Mouse (Mus musculus): ENCODE measurements around the gene Ascc1. TPM values are rescaled to one million over a fixed set of nuclear protein-coding genes. Genes with fewer than 3 reads are reported as not detected.
"Not testable (repeated sequence)": the region's sequence is repeated elsewhere in the genome, so short reads cannot be mapped to it uniquely, and the experiment has no call there.

Ascc1 gene
- total and polyA plus RNA-seq, 2 experiments from 2014 or later, result 13.5 to 50.1 TPM

- peaks cover 42% of the 10 kb centered on the region for H3K36me3 ChIP-seq (ENCODE audit: insufficient read depth, low read length)
- DNase-seq (ENCODE audit: low spot score) (no peak), ATAC-seq (ENCODE audit: low FRiP score) (no peak)
- H3K4me1 ChIP-seq (ENCODE audit: insufficient read depth, low read length), result no peaks in the 10 kb centered on the region
- no peak overlapping the region for H3K4me2 ChIP-seq (ENCODE audit: low read depth, low read length, poor library complexity, severe bottlenecking)
- TF ChIP-seq CTCF (IDR thresholded peaks at IDR 0.05), result no peak
- no peak overlapping the region for H3K9ac ChIP-seq (replicated peaks; ENCODE audit: low read length, poor library complexity, severe bottlenecking)
- H3K27ac ChIP-seq (ENCODE audit: low read depth, low read length), result no peak overlapping the region
- no peaks in the 10 kb centered on the region for H3K9me3 ChIP-seq (ENCODE audit: low read length)
- 95% methylated on average over 9 of the region's 9 CpGs for WGBS
- H3K4me3 ChIP-seq (ENCODE audit: low read depth, low read length), result no peak overlapping the region
- no peaks in the 10 kb centered on the region for H3K27me3 ChIP-seq (ENCODE audit: insufficient read depth, low read length)
Measured at GRCm38 (mm10) chr10:59990393-59990792, 12.2 kb upstream of the Ascc1 start.

- no peak for ATAC-seq (ENCODE audit: low FRiP score)
- Histone ChIP-seq H3K4me2 (ENCODE audit: low read depth, low read length, poor library complexity, severe bottlenecking) (no peak overlapping the region), H3K9me3 (ENCODE audit: low read length) (no peaks in the 10 kb centered on the region), H3K27me3 (ENCODE audit: insufficient read depth, low read length) (no peaks in the 10 kb centered on the region), H3K9ac (replicated peaks; ENCODE audit: low read length, poor library complexity, severe bottlenecking) (no peak overlapping the region), H3K4me1 (ENCODE audit: insufficient read depth, low read length) (no peaks in the 10 kb centered on the region), H3K27ac (ENCODE audit: low read depth, low read length) (no peak overlapping the region), H3K4me3 (ENCODE audit: low read depth, low read length) (no peak overlapping the region), H3K36me3 (ENCODE audit: insufficient read depth, low read length) (peaks cover 42% of the 10 kb centered on the region)
- TF ChIP-seq CTCF (IDR thresholded peaks at IDR 0.05), result no peak
- 87% methylated on average over 9 of the region's 9 CpGs for WGBS
- no peak for DNase-seq (ENCODE audit: low spot score)
Measured at GRCm38 (mm10) chr10:59991262-59991880, 11.2 kb upstream of the Ascc1 start.

- no peak overlapping the region for H3K27ac ChIP-seq (ENCODE audit: low read depth, low read length)
- peaks cover 38% of the 10 kb centered on the region for H3K36me3 ChIP-seq (ENCODE audit: insufficient read depth, low read length)
- no peaks in the 10 kb centered on the region for H3K4me1 ChIP-seq (ENCODE audit: insufficient read depth, low read length)
- ATAC-seq (ENCODE audit: low FRiP score), result no peak
- no peak overlapping the region for H3K4me3 ChIP-seq (ENCODE audit: low read depth, low read length)
- 92% methylated on average over 8 of the region's 8 CpGs for WGBS
- H3K9me3 ChIP-seq (ENCODE audit: low read length), result no peaks in the 10 kb centered on the region
- DNase-seq (ENCODE audit: low spot score), result no peak
- H3K4me2 ChIP-seq (ENCODE audit: low read depth, low read length, poor library complexity, severe bottlenecking), result no peak overlapping the region
- no peak overlapping the region for H3K9ac ChIP-seq (replicated peaks; ENCODE audit: low read length, poor library complexity, severe bottlenecking)
- no peak for TF ChIP-seq CTCF (IDR thresholded peaks at IDR 0.05)
- no peaks in the 10 kb centered on the region for H3K27me3 ChIP-seq (ENCODE audit: insufficient read depth, low read length)
Measured at GRCm38 (mm10) chr10:59992024-59992423, 10.6 kb upstream of the Ascc1 start.

- H3K4me1 ChIP-seq (ENCODE audit: insufficient read depth, low read length); H3K27me3 ChIP-seq (ENCODE audit: insufficient read depth, low read length); ATAC-seq (ENCODE audit: low FRiP score); H3K27ac ChIP-seq (ENCODE audit: low read depth, low read length); H3K4me3 ChIP-seq (ENCODE audit: low read depth, low read length); H3K9me3 ChIP-seq (ENCODE audit: low read length); H3K4me2 ChIP-seq (ENCODE audit: low read depth, low read length, poor library complexity, severe bottlenecking); H3K9ac ChIP-seq (replicated peaks; ENCODE audit: low read length, poor library complexity, severe bottlenecking); DNase-seq (ENCODE audit: low spot score): not testable (repeated sequence)
- WGBS, result 92% methylated on average over 2 of the region's 3 CpGs
- peaks cover 23% of the 10 kb centered on the region for H3K36me3 ChIP-seq (ENCODE audit: insufficient read depth, low read length)
Measured at GRCm38 (mm10) chr10:59993813-59994212, 8.8 kb upstream of the Ascc1 start.

GRCm38 (mm10) chr10:59995889-59996288 is 6.7 kb upstream of the Ascc1 start:
- ATAC-seq (ENCODE audit: low FRiP score) (no peak), DNase-seq (ENCODE audit: low spot score) (no peak)
- H3K27ac ChIP-seq (ENCODE audit: low read depth, low read length), result no peak overlapping the region
- TF ChIP-seq CTCF (IDR thresholded peaks at IDR 0.05), result no peak
- H3K27me3 ChIP-seq (ENCODE audit: insufficient read depth, low read length), result no peaks in the 10 kb centered on the region
- no peak overlapping the region for H3K4me2 ChIP-seq (ENCODE audit: low read depth, low read length, poor library complexity, severe bottlenecking)
- H3K9ac ChIP-seq (replicated peaks; ENCODE audit: low read length, poor library complexity, severe bottlenecking), result no peak overlapping the region
- WGBS, result 92% methylated on average over 6 of the region's 6 CpGs
- H3K4me3 ChIP-seq (ENCODE audit: low read depth, low read length), result no peak overlapping the region
- H3K9me3 ChIP-seq (ENCODE audit: low read length), result no peaks in the 10 kb centered on the region
- peaks cover 7% of the 10 kb centered on the region; the same call in 1 of the 2 replicates for H3K36me3 ChIP-seq (ENCODE audit: insufficient read depth, low read length)
- no peaks in the 10 kb centered on the region for H3K4me1 ChIP-seq (ENCODE audit: insufficient read depth, low read length)

- H3K4me3 ChIP-seq (ENCODE audit: low read depth, low read length), result no peak overlapping the region
- peaks cover 7% of the 10 kb centered on the region; the same call in 1 of the 2 replicates for H3K36me3 ChIP-seq (ENCODE audit: insufficient read depth, low read length)
- ATAC-seq (ENCODE audit: low FRiP score), result no peak
- H3K27ac ChIP-seq (ENCODE audit: low read depth, low read length), result no peak overlapping the region
- no peak overlapping the region for H3K9ac ChIP-seq (replicated peaks; ENCODE audit: low read length, poor library complexity, severe bottlenecking)
- WGBS, result 18% methylated on average over 7 of the region's 7 CpGs
- H3K9me3 ChIP-seq (ENCODE audit: low read length), result no peaks in the 10 kb centered on the region
- H3K4me1 ChIP-seq (ENCODE audit: insufficient read depth, low read length), result no peaks in the 10 kb centered on the region
- peak; percentile 85 for TF ChIP-seq CTCF (IDR thresholded peaks at IDR 0.05)
- H3K4me2 ChIP-seq (ENCODE audit: low read depth, low read length, poor library complexity, severe bottlenecking), result no peak overlapping the region
- H3K27me3 ChIP-seq (ENCODE audit: insufficient read depth, low read length), result no peaks in the 10 kb centered on the region
- peak; percentile 83 for DNase-seq (ENCODE audit: low spot score)
Measured at GRCm38 (mm10) chr10:59997591-59997990, 5.0 kb upstream of the Ascc1 start.
